In genomic region chr5:66271141-66271540, GRCm38 (mm10) we compare ENCODE assay signal across 18 mouse cellular contexts. TPM values are rescaled to one million over a fixed set of nuclear protein-coding genes. Genes with fewer than 3 reads are reported as not detected.
"Had no signal": no experiment of that assay in that cellular context is flagged by ENCODE, and none has a peak within 500 bp of the region (broad histone marks: within the 10 kb centered on the region; RNA-seq: fewer than 3 reads in every experiment).

No protein-coding gene starts in this region.

- H3K9ac ChIP-seq: liver, embryonic 15.5 days; lung, embryonic 14.5 days; midbrain, embryonic 15.5 days; neural tube, embryonic 12.5 days had no signal

- H3K27me3 ChIP-seq: liver, embryonic 15.5 days; midbrain, embryonic 15.5 days; neural tube, embryonic 12.5 days had no signal

- H3K4me3 ChIP-seq: layer of hippocampus, adult 2 months; left cerebral cortex, adult 2 months; limb, embryonic 10.5 days; liver, embryonic 15.5 days; midbrain, embryonic 15.5 days; neural tube, embryonic 12.5 days had no signal

- H3K27ac ChIP-seq: layer of hippocampus, adult 2 months; left cerebral cortex, adult 2 months; limb, embryonic 10.5 days; liver, embryonic 15.5 days; midbrain, embryonic 15.5 days; neural tube, embryonic 12.5 days; stomach, postnatal 0 days had no signal

- ATAC-seq: midbrain, embryonic 15.5 days had no signal

- H3K4me1 ChIP-seq: limb, embryonic 10.5 days; liver, embryonic 15.5 days; midbrain, embryonic 15.5 days; neural tube, embryonic 12.5 days had no signal

- H3K36me3 ChIP-seq: limb, embryonic 10.5 days; liver, embryonic 15.5 days; midbrain, embryonic 15.5 days; neural tube, embryonic 12.5 days had no signal

- H3K9me3 ChIP-seq: limb, embryonic 10.5 days; liver, embryonic 15.5 days; midbrain, embryonic 15.5 days; neural tube, embryonic 12.5 days had no signal

- DNase-seq: kidney, adult 2 months; kidney, postnatal 25 days; lung, embryonic 14.5 days; lung, postnatal 10 days; lung, postnatal 4 days; right cerebral cortex, postnatal 14 days had no signal

- H3K4me2 ChIP-seq: liver, embryonic 11.5 days; liver, embryonic 15.5 days; lung, embryonic 14.5 days; midbrain, embryonic 11.5 days; midbrain, embryonic 15.5 days; neural tube, embryonic 12.5 days had no signal

RNA-seq across cellular contexts. Expression of gene Nsun7, which starts 11.4 kb away (rescaled TPM):
- total RNA-seq: megakaryocyte, adult 5-6 weeks; monocyte, adult 5-6 weeks; neutrophil, adult 5-6 weeks had no signal
- polyA plus RNA-seq: liver, embryonic 11.5 days; liver, embryonic 15.5 days had no signal
